Mouse (Mus musculus) spleen, embryonic (tissue): ENCODE results near the gene Ddx56.

Experiments
- CTCF ChIA-PET: fragments of 350-600 bp; sonication (Branson Sonifier 250); formaldehyde crosslinking; loops from one replicate; lab custom pipeline; 2022; lab: Charles Lee

Gene Ddx56

GRCm38 (mm10) chr11:6267320-6268254, at the start of gene Ddx56:
Gene Ddx56, minus strand, starts transcription at chr11:6267772.
- CTCF ChIA-PET = interaction anchor here (0.6 to 1.4 kb wide), 3 partner anchors 7 to 935 kb away, joined by 3 to 19 read pairs (median 11); partner anchors contain the start of gene Tmed4

GRCm38 (mm10) chr11:6316821-6317220, 49.2 kb upstream of the Ddx56 start:
- CTCF ChIA-PET = no interaction called here

DNA sequence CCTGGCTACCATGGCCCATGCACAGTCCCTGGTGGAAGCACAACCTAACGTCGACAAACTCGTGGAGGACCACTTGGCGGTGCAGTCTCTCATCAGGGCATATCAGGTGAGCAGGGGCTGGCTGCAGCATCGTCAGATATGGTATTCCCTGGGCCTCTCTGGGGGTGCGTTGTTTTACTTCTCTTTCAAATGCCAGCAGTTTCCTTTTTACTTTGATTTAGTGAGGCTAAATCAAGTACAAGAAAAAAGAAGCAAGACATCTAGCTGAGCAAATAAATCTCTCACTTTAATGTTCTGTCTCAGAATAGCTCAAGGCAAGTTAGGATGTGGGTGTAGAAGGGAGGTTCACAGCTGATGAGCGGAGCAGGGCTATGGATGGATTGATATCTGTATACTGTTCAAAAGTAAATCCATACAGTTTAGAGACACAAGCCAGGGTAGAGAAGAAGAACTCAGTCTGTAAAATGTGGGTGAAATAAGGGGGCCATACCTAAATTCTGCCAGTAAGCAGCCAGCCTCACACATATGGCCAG, 46.4 kb upstream of the Ddx56 start:
- CTCF ChIA-PET = no interaction called here

GRCm38 (mm10) chr11:6308181-6308580, 40.6 kb upstream of the Ddx56 start:
- CTCF ChIA-PET = interaction anchor here (0.6 kb wide), 1 partner anchor 181 kb away, joined by 3 read pairs; no protein-coding TSS in a partner anchor

- CTCF ChIA-PET = interaction anchor here (0.6 kb wide), 2 partner anchors 471 to 761 kb away, joined by 3 to 9 read pairs; no protein-coding TSS in a partner anchor
Measured at GRCm38 (mm10) chr11:6305943-6306430, 38.4 kb upstream of the Ddx56 start.

DNA sequence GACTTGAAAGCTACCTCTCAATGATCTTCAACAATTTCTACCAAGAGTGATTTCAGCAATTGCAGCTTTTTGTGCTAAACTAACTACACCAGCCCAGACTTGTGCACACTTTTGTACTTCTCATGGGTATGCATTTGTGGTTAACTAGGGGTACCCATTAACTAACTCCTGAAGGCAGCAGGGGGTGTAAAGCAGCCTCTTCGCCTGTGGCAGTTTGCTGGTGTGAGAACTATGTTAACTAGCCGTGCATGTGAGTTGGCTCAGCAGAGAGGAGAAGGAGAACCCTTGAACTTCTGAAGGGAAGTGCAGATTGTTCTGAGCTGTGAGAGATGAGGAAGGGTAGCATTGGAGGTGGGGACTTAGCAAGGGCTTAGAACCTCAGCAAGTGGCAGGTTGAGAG, 35.2 kb upstream of the Ddx56 start:
- CTCF ChIA-PET = no interaction called here

GRCm38 (mm10) chr11:6299435-6299834, 31.9 kb upstream of the Ddx56 start:
- CTCF ChIA-PET = no interaction called here

DNA sequence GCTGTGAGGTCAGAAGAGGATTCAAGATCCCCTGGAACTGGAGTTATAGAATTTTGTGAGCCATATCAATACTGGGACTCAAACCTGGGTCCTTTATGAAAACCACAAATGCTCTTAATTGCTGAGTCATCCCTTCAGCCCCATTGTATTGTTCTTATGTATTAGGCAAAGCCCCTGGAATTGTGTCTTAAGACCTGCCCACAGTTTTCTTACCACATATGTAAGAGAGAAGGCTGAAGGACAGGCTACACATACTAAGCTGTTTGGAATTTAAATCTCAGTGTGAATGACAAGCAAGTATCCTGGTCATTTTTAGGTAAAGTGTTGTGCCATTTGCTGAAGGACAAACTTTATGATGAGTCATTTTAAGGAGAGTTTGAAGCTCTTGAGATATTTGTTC, 28.5 kb upstream of the Ddx56 start:
- CTCF ChIA-PET = no interaction called here

- CTCF ChIA-PET = no interaction called here
Measured at GRCm38 (mm10) chr11:6294632-6295031, 27.1 kb upstream of the Ddx56 start.

DNA sequence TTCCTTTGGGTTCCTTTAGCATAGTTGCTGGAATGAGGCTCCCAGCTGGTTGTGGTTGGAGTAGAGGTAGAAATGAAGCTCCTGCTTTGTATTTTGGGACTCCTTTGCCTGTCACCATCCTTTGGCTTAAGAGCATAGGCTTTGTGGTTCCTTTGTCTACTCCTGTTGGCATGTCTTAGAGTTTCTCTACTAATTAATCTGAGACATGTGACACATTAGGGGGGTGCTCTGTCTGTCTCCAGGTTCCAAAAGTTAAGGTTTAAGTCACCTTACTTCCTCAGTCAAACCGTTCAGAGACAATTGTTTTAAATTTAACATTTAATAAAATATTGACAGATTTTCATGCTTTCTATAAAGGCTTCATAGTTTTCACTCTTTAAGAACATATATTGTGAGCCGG, 26.0 kb upstream of the Ddx56 start:
- CTCF ChIA-PET = no interaction called here

DNA sequence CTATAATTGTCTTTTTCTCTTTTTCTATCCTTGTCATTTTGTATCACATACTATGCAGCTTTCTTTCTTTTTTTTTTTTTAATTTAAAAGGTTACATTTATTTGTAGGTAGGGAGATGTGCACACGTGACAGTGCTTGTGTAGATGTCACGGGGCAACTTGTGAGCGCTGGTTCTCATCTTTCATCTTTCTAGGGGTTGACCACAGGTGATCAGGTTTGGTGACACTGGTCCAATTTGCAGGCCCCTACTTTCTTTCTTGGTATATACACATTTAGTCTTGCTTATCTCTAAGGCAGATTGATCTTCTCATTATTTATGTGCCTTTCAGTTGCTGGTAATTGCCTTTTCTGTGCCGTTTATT, 25.4 kb upstream of the Ddx56 start:
- CTCF ChIA-PET = no interaction called here

- CTCF ChIA-PET = interaction anchor here (0.5 kb wide), 1 partner anchor 354 kb away, joined by 3 read pairs; no protein-coding TSS in a partner anchor
Measured at GRCm38 (mm10) chr11:6292116-6292987, 24.8 kb upstream of the Ddx56 start.

GRCm38 (mm10) chr11:6291401-6292115, 24.0 kb upstream of the Ddx56 start, which contains the start of gene Ogdh:
Gene Ogdh, plus strand, starts transcription at chr11:6291633.
- CTCF ChIA-PET = interaction anchor here (0.5 kb wide), 1 partner anchor 355 kb away, joined by 3 read pairs; no protein-coding TSS in a partner anchor

- CTCF ChIA-PET = no interaction called here
Measured at GRCm38 (mm10) chr11:6290883-6291282, 23.3 kb upstream of the Ddx56 start.

DNA sequence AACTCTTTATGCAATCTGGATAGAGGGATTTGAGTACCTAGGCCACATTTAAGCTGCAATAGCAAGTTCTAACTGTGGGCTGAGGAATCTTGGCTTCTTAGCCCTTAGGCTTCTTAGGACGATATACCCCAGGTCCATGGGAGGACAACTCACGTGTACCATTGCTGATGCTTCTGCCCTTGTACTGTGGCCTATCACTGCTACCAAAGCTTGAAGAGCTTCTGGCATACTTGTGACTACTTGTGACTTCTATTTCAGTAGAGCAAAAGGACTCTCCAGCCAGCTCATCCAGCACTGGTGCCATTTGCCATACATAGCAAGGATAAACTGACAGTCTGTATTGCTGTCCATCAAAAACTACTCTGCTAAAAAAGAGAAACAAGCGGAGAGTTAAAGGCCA, 22.6 kb upstream of the Ddx56 start:
- CTCF ChIA-PET = no interaction called here

- CTCF ChIA-PET = no interaction called here
Measured at GRCm38 (mm10) chr11:6282940-6283339, 15.4 kb upstream of the Ddx56 start.

DNA sequence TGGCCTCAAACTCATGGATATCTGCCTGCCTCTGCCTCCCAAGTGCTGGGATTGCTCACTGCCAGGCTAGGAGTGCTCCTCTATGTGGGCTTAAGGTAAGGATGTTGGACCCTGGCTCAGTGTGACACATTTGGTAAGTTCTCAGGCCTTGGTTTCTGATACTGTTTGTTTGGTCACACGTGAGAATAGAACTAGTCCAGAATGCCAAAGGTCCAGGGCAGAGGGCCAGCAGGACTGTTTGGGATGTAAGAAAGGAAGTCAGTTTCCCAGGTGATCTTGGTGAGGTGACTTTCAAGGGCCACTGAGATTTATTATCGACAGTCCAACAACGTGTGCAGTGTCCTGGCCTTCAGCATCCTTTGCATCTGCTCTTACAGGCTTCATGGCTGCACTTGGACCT, 8.9 kb upstream of the Ddx56 start:
- CTCF ChIA-PET = no interaction called here

GRCm38 (mm10) chr11:6275094-6275484, 7.5 kb upstream of the Ddx56 start:
- CTCF ChIA-PET = interaction anchor here (0.6 to 1.7 kb wide), 5 partner anchors 8 to 192 kb away, joined by 3 to 6 read pairs (median 4); no protein-coding TSS in a partner anchor

GRCm38 (mm10) chr11:6274387-6275093, 7.0 kb upstream of the Ddx56 start, which contains the start of gene Tmed4:
Gene Tmed4, minus strand, starts transcription at chr11:6274870.
- CTCF ChIA-PET = interaction anchor here (0.6 to 1.7 kb wide), 5 partner anchors 8 to 191 kb away, joined by 3 to 6 read pairs (median 4); no protein-coding TSS in a partner anchor

DNA sequence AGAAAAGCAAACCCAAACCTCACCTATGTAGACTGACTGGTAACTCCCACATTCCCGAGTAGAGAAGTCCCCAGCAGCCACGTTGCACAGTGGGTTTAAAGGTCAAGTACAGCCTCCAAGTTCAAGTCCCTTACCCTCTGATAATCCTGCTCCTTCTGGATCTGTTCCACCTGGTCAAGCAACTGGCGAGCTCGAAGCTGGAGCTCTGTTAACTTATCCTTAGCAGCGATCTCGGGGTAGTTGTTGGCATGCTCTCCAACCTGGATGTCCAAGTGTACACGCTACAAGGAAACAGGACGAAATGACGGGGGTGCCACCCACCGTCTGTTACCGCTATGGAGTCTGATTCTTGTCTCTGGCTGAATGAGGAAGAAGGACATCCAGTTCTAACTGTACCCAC, 6.0 kb upstream of the Ddx56 start:
- CTCF ChIA-PET = interaction anchor here (1.7 kb wide), 1 partner anchor 8 kb away, joined by 4 read pairs; no protein-coding TSS in a partner anchor
